Mouse (Mus musculus): ENCODE measurements around the gene Fyn.
A peak's percentile ranks its signal among the peaks of the same experiment; 100 is the strongest.

Gene Fyn

GRCm38 (mm10) chr10:39379287-39379686, 10.6 kb downstream of the Fyn start:
- no peak for DNase-seq (ENCODE audit: low spot score)

GRCm38 (mm10) chr10:39379721-39380370, 11.2 kb downstream of the Fyn start:
- DNase-seq (ENCODE audit: low spot score): no peak

GRCm38 (mm10) chr10:39385259-39385658, 16.6 kb downstream of the Fyn start:
- DNase-seq (ENCODE audit: low spot score): no peak

- no peak for DNase-seq (ENCODE audit: low spot score)
These were observed 17.5 kb downstream of the Fyn start for GRCm38 (mm10) chr10:39386203-39386602.

- no peak for DNase-seq (ENCODE audit: low spot score)
These were observed 18.4 kb downstream of the Fyn start for GRCm38 (mm10) chr10:39387024-39387423.

GRCm38 (mm10) chr10:39387556-39387955, 18.9 kb downstream of the Fyn start:
- no peak for DNase-seq (ENCODE audit: low spot score)

- no peak for DNase-seq (ENCODE audit: low spot score)
These were observed 19.5 kb downstream of the Fyn start for GRCm38 (mm10) chr10:39388144-39388543.

- DNase-seq (ENCODE audit: low spot score): peak; percentile 64
These were observed 20.8 kb downstream of the Fyn start for GRCm38 (mm10) chr10:39389451-39389891.

GRCm38 (mm10) chr10:39390541-39390940, 21.9 kb downstream of the Fyn start:
- DNase-seq (ENCODE audit: low spot score): no peak

GRCm38 (mm10) chr10:39392900-39393483, 24.3 kb downstream of the Fyn start:
- no peak for DNase-seq (ENCODE audit: low spot score)

GRCm38 (mm10) chr10:39395544-39395943, 26.9 kb downstream of the Fyn start:
- no peak for DNase-seq (ENCODE audit: low spot score)

- no peak for DNase-seq (ENCODE audit: low spot score)
These were observed 30.3 kb downstream of the Fyn start for GRCm38 (mm10) chr10:39398924-39399323.

GRCm38 (mm10) chr10:39400155-39400554, 31.5 kb downstream of the Fyn start:
- DNase-seq (ENCODE audit: low spot score): no peak

- DNase-seq (ENCODE audit: low spot score): no peak
These were observed 33.8 kb downstream of the Fyn start for GRCm38 (mm10) chr10:39402487-39402886.

- no peak for DNase-seq (ENCODE audit: low spot score)
These were observed 35.1 kb downstream of the Fyn start for GRCm38 (mm10) chr10:39403706-39404105.

- DNase-seq (ENCODE audit: low spot score): no peak
These were observed 35.5 kb downstream of the Fyn start for GRCm38 (mm10) chr10:39404175-39404574.

- DNase-seq (ENCODE audit: low spot score): no peak
These were observed 37.5 kb downstream of the Fyn start for GRCm38 (mm10) chr10:39405982-39406797.

GRCm38 (mm10) chr10:39406798-39407189, 38.1 kb downstream of the Fyn start:
- no peak for DNase-seq (ENCODE audit: low spot score)

- no peak for DNase-seq (ENCODE audit: low spot score)
These were observed 38.9 kb downstream of the Fyn start for GRCm38 (mm10) chr10:39407553-39407952.

GRCm38 (mm10) chr10:39409602-39410001, 40.9 kb downstream of the Fyn start:
- no peak for DNase-seq (ENCODE audit: low spot score)

- DNase-seq (ENCODE audit: low spot score): no peak
These were observed 41.5 kb downstream of the Fyn start for GRCm38 (mm10) chr10:39410151-39410649.

- DNase-seq (ENCODE audit: low spot score): no peak
These were observed 43.4 kb downstream of the Fyn start for GRCm38 (mm10) chr10:39411857-39412559.
